Mouse (Mus musculus) heart, postnatal 0 days (tissue): Measurements from ENCODE around the gene Nr2c2ap.

Source experiments
- CTCF ChIP-seq: IDR thresholded peaks from 2 replicates; pipeline ENCODE4 v1.5.1; 2016; ENCODE audit warnings: antibody characterized with exemption, control low read depth, low read depth
- EP300 ChIP-seq: IDR thresholded peaks from 2 replicates; pipeline ENCODE4 v1.6.1; 2016; ENCODE audit warnings: antibody characterized with exemption, low read depth

DNA sequence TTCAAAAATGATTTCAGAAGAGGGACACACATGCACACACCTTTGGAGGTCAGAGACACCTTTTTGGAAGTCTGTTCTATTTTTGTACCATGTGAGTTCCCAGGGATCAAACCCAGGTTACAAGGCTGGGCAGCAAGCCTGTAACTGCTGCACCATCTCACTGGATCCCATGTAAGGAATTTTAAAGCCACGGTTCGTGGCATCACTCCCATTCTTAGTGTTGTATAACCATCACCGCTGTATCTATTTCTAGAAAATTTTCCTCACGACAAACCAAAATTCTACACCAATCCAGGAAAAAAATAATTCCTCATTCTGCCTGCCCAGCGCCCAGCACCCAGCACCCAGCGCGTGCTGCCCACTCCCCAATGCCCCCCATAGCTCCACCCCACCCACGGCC, 31.9 kb upstream of the Nr2c2ap start:
- TF ChIP-seq CTCF (no peak), EP300 (no peak)
